Mouse (Mus musculus): Measurements from ENCODE around the gene Amy2a2. TPM values are rescaled to one million over a fixed set of nuclear protein-coding genes. Genes with fewer than 3 reads are reported as not detected.
"Not testable (repeated sequence)": the region's sequence is repeated elsewhere in the genome, so short reads cannot be mapped to it uniquely, and the experiment has no call there.

Gene Amy2a2
- not detected in 2 replicates for polyA plus RNA-seq (2016; fragmentation: Nextera tagmentation; extraction: Ambion mirVana)

DNA sequence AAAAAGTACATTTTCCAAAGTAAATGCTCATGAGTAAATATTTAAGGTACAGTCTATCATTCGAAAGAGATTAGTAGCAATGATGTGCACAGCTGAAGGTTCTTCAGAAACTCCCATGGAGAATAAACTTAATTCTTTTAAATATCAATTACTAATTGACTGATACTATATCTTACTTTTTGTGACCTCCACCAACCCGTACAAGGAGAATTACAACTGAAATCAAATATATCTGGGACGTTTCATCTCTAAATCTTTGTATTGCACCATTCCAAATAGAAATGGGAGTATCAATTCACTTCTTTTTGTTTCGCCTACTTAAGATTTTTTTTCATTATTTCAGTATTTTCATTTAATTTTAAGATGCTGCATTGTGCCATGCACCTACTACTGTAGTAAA lies at the start of gene Amy2a2:
Gene Amy2a2 (minus strand): TSS at position 101 of the 400 bp plus-strand sequence.
- ATAC-seq (ENCODE audit: insufficient number of reproducible peaks, insufficient read depth, low FRiP score, low TSS enrichment); H3K27ac ChIP-seq; H3K4me2 ChIP-seq (replicated peaks); H3K9me3 ChIP-seq; H3K36me3 ChIP-seq; H3K9ac ChIP-seq; H3K4me3 ChIP-seq; H3K27me3 ChIP-seq; H3K4me1 ChIP-seq: not testable (repeated sequence)
- WGBS, result no CpG with 5 or more reads among the region's 4 CpGs

DNA sequence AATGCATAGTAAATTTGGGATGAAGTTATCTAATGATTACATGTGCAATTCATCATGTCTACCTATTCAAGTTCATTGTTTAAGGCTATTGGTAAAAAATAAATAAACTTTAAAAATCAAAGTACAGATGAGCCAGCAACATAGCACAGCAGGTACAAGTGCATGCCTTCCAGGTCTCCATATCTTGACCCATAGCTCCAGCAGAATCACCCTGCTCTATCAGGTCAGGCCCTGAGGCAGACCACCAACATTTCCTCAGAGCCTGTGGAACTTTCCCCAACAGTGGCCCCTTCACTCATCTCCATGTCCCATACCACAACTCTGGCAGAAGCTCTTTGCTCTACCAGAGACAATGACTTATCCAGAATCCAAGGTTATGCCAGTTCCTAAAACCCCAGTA lies 11.0 kb downstream of the Amy2a2 start:
- not testable (repeated sequence) for H3K4me3 ChIP-seq; H3K27ac ChIP-seq; H3K9me3 ChIP-seq; H3K27me3 ChIP-seq; H3K4me1 ChIP-seq; ATAC-seq (ENCODE audit: insufficient number of reproducible peaks, insufficient read depth, low FRiP score, low TSS enrichment); H3K36me3 ChIP-seq; H3K4me2 ChIP-seq (replicated peaks); H3K9ac ChIP-seq

DNA sequence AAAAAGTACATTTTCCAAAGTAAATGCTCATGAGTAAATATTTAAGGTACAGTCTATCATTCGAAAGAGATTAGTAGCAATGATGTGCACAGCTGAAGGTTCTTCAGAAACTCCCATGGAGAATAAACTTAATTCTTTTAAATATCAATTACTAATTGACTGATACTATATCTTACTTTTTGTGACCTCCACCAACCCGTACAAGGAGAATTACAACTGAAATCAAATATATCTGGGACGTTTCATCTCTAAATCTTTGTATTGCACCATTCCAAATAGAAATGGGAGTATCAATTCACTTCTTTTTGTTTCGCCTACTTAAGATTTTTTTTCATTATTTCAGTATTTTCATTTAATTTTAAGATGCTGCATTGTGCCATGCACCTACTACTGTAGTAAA lies 32.5 kb downstream of the Amy2a2 start, which contains the start of gene Amy2a3:
Gene Amy2a3 (minus strand): TSS at position 101 of the 400 bp plus-strand sequence.
- not testable (repeated sequence) for H3K4me2 ChIP-seq (replicated peaks); H3K36me3 ChIP-seq; H3K4me3 ChIP-seq; H3K9ac ChIP-seq; ATAC-seq (ENCODE audit: insufficient number of reproducible peaks, insufficient read depth, low FRiP score, low TSS enrichment); H3K27me3 ChIP-seq; H3K27ac ChIP-seq; H3K4me1 ChIP-seq; H3K9me3 ChIP-seq
- WGBS, result no CpG with 5 or more reads among the region's 4 CpGs

DNA sequence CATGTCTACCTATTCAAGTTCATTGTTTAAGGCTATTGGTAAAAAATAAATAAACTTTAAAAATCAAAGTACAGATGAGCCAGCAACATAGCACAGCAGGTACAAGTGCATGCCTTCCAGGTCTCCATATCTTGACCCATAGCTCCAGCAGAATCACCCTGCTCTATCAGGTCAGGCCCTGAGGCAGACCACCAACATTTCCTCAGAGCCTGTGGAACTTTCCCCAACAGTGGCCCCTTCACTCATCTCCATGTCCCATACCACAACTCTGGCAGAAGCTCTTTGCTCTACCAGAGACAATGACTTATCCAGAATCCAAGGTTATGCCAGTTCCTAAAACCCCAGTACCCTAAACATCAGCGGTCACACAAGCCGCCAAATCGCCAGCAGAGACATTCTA lies 43.5 kb downstream of the Amy2a2 start:
- H3K27ac ChIP-seq; H3K9me3 ChIP-seq; H3K4me2 ChIP-seq (replicated peaks); ATAC-seq (ENCODE audit: insufficient number of reproducible peaks, insufficient read depth, low FRiP score, low TSS enrichment); H3K4me1 ChIP-seq; H3K36me3 ChIP-seq; H3K4me3 ChIP-seq; H3K27me3 ChIP-seq; H3K9ac ChIP-seq: not testable (repeated sequence)
- no CpG with 5 or more reads among the region's 3 CpGs for WGBS

Other genes with a start within 250 kb of the Amy2a2 start
- not detected in 2 replicates for gene Amy2a5, start 97.8 kb downstream of the Amy2a2 start, polyA plus RNA-seq (2016; fragmentation: Nextera tagmentation; extraction: Ambion mirVana)
- gene Amy2a4, start 65.2 kb downstream of the Amy2a2 start, polyA plus RNA-seq (2016; fragmentation: Nextera tagmentation; extraction: Ambion mirVana), result not detected in 2 replicates
- not detected in 2 replicates for gene Amy2a3, start 32.6 kb downstream of the Amy2a2 start, polyA plus RNA-seq (2016; fragmentation: Nextera tagmentation; extraction: Ambion mirVana)
- not detected in 2 replicates for gene Amy2a1, start 175.8 kb upstream of the Amy2a2 start, polyA plus RNA-seq (2016; fragmentation: Nextera tagmentation; extraction: Ambion mirVana)

All from embryonic facial prominence, embryonic 12.5 days (tissue).